Mouse (Mus musculus) E14TG2a.4 (cell line): ENCODE data around the gene Tpm1.

Experiments
- CTCF ChIP-seq: conservative IDR thresholded peaks from 2 replicates; pipeline ENCODE4 v1.5.1; 2014; ENCODE audit warnings: low read length
- NANOG ChIP-seq: IDR thresholded peaks from 2 replicates; pipeline ENCODE4 v1.6.1; 2014; ENCODE audit warnings: borderline replicate concordance, low read length, mixed read lengths
- POU5F1 ChIP-seq: IDR thresholded peaks from 2 replicates; pipeline ENCODE4 v1.6.1; 2014; ENCODE audit warnings: low read length, borderline replicate concordance

DNA sequence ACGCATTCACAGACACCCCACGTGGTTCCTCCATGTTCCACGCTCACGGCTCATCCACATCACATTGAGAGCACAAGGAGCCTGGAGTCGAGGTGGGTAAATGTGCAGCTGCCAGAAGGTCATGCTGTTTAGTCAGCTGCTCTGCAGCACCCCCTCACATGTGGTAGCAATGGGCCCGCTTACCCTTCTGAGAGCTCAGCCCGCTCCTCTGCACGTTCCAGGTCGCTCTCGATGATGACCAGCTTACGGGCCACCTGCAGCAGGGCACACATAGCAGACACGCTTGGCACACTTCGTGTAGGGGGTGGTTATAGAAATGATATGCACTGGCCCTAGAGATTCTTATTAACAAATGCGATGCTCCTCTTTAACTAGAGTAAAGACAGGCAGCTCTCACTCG lies 16.6 kb downstream of the Tpm1 start:
- no peak for TF ChIP-seq CTCF
- TF ChIP-seq POU5F1 = no peak
- no peak for TF ChIP-seq NANOG
